Mouse (Mus musculus): ENCODE data around the gene Nr2f6.
A peak's percentile ranks its signal among the peaks of the same experiment; 100 is the strongest.

- peak; percentile 25; the same call in 1 of the 2 replicates for TF ChIP-seq CTCF (IDR thresholded peaks at IDR 0.05; ENCODE audit: low read depth, low read length)
- TF ChIP-seq TAL1 (conservative IDR thresholded peaks at IDR 0.05; ENCODE audit: low read depth, low read length) = no peak
These were observed 23.8 kb upstream of the Nr2f6 start, which contains the start of gene Ankle1 for GRCm38 (mm10) chr8:71405401-71406098.
